Mouse (Mus musculus) liver, embryonic 15.5 days (tissue): ENCODE data around the gene Cep68. TPM values are rescaled to one million over a fixed set of nuclear protein-coding genes. Genes with fewer than 3 reads are reported as not detected.

Experiments
- ATAC-seq: fragments of 200-750 bp; cut with Nextera tagmentation; 2 replicates; pipeline ENCODE4 v1.8.0; 2017; ENCODE audit warnings: moderate number of reproducible peaks, mild to moderate bottlenecking, moderate library complexity; ENCODE audit not compliant: insufficient read depth
- H3K27ac ChIP-seq: fragments of 300-500 bp; sonication (generic); replicated peaks from 2 replicates; pipeline ENCODE4 v1.5.1; 2015; ENCODE audit warnings: mild to moderate bottlenecking, inconsistent platforms
- H3K27me3 ChIP-seq: fragments of 300-500 bp; sonication (generic); 2 replicates; pipeline ENCODE4 v1.6.1; 2015; ENCODE audit warnings: mild to moderate bottlenecking, inconsistent platforms
- H3K36me3 ChIP-seq: fragments of 300-500 bp; sonication (generic); replicated peaks from 2 replicates; pipeline ENCODE4 v1.6.1; 2015; ENCODE audit warnings: moderate library complexity, mild to moderate bottlenecking, inconsistent platforms
- H3K4me1 ChIP-seq: fragments of 300-500 bp; sonication (generic); replicated peaks from 2 replicates; pipeline ENCODE4 v1.6.1; 2015; ENCODE audit warnings: inconsistent platforms
- H3K4me2 ChIP-seq: fragments of 300-500 bp; sonication (generic); 2 replicates; pipeline ENCODE4 v1.6.1; 2015; ENCODE audit warnings: moderate library complexity, mild to moderate bottlenecking, inconsistent platforms
- H3K4me3 ChIP-seq: fragments of 300-500 bp; sonication (generic); replicated peaks from 2 replicates; pipeline ENCODE4 v1.5.1; 2015; ENCODE audit warnings: mild to moderate bottlenecking, inconsistent platforms
- H3K9ac ChIP-seq: fragments of 300-500 bp; sonication (generic); 2 replicates; pipeline ENCODE4 v1.6.1; 2015; ENCODE audit warnings: moderate library complexity, mild to moderate bottlenecking, inconsistent platforms
- H3K9me3 ChIP-seq: fragments of 300-500 bp; sonication (generic); replicated peaks from 2 replicates; pipeline ENCODE4 v1.6.1; 2016; ENCODE audit warnings: inconsistent platforms
- WGBS: fragments of 180-500 bp; shearing (Covaris S2); methylation state at CpG from one replicate; pipeline ENCODE4 v1.1.7; 2015; ENCODE audit warnings: mixed read lengths; ENCODE audit not compliant: insufficient replicate concordance; 5-methylcytosine and 5-hydroxymethylcytosine counted together
- polyA plus RNA-seq: library from polyadenylated mRNA; unstranded; fragments of >200 nt; fragmentation: Nextera tagmentation; extraction: Ambion mirVana; gene quantifications from 2 replicates; pipeline ENCODE4 v1.2.1, GENCODE M21; 2015

Cep68 gene
- polyA plus RNA-seq, 1 experiment from 2014 or later: 7.0 TPM

GRCm38 (mm10) chr11:20202299-20203011 lies 46.8 kb downstream of the Cep68 start:
- no peaks in the 10 kb centered on the region for H3K27me3 ChIP-seq
- no peak for ATAC-seq
- H3K4me2 ChIP-seq: peak overlapping the region; percentile 71
- H3K4me1 ChIP-seq: peaks cover 52% of the 10 kb centered on the region
- H3K9ac ChIP-seq: peak overlapping the region; percentile 99
- 33% methylated on average over 7 of the region's 7 CpGs for WGBS
- H3K9me3 ChIP-seq: no peaks in the 10 kb centered on the region
- no peaks in the 10 kb centered on the region for H3K36me3 ChIP-seq
- H3K4me3 ChIP-seq: peak overlapping the region; percentile 100
- H3K27ac ChIP-seq: peak overlapping the region; percentile 92

- Histone ChIP-seq H3K27ac (peak overlapping the region; percentile 92), H3K4me2 (peak overlapping the region; percentile 71), H3K4me1 (peaks cover 45% of the 10 kb centered on the region), H3K9ac (peak overlapping the region; percentile 99), H3K27me3 (no peaks in the 10 kb centered on the region), H3K36me3 (no peaks in the 10 kb centered on the region), H3K4me3 (peak overlapping the region; percentile 100), H3K9me3 (no peaks in the 10 kb centered on the region)
- ATAC-seq: peak; percentile 6
- WGBS: under 1% methylated on average over 40 of the region's 40 CpGs
These were observed 47.5 kb downstream of the Cep68 start for GRCm38 (mm10) chr11:20201661-20202101.

GRCm38 (mm10) chr11:20200713-20201575 lies 48.3 kb downstream of the Cep68 start, which contains the start of gene Rab1a:
Rab1a (plus strand) TSS chr11:20201432.
- no peaks in the 10 kb centered on the region for H3K27me3 ChIP-seq
- no peaks in the 10 kb centered on the region for H3K9me3 ChIP-seq
- H3K9ac ChIP-seq: peak within 1 kb of the TSS; percentile 99
- peaks cover 38% of the 10 kb centered on the region for H3K4me1 ChIP-seq
- H3K27ac ChIP-seq: peak within 1 kb of the TSS; percentile 92
- no peaks in the 10 kb centered on the region for H3K36me3 ChIP-seq
- under 1% methylated on average over 54 of the region's 54 CpGs for WGBS
- ATAC-seq: peak; percentile 96
- H3K4me3 ChIP-seq: peak within 1 kb of the TSS; percentile 100
- peak within 1 kb of the TSS; percentile 83 for H3K4me2 ChIP-seq

GRCm38 (mm10) chr11:20193100-20193736 lies 56.0 kb downstream of the Cep68 start:
- WGBS: 34% methylated on average over 4 of the region's 4 CpGs
- H3K36me3 ChIP-seq: no peaks in the 10 kb centered on the region
- no peak overlapping the region for H3K4me2 ChIP-seq
- no peak for ATAC-seq
- H3K27ac ChIP-seq: no peak overlapping the region
- no peaks in the 10 kb centered on the region for H3K27me3 ChIP-seq
- no peak overlapping the region for H3K4me3 ChIP-seq
- no peaks in the 10 kb centered on the region for H3K4me1 ChIP-seq
- no peak overlapping the region for H3K9ac ChIP-seq
- H3K9me3 ChIP-seq: no peaks in the 10 kb centered on the region

GRCm38 (mm10) chr11:20187271-20187670 lies 62.0 kb downstream of the Cep68 start:
- ATAC-seq: no peak
- Histone ChIP-seq H3K4me1 (no peaks in the 10 kb centered on the region), H3K9me3 (no peaks in the 10 kb centered on the region), H3K4me2 (no peak overlapping the region), H3K4me3 (no peak overlapping the region), H3K27me3 (no peaks in the 10 kb centered on the region), H3K27ac (no peak overlapping the region), H3K36me3 (no peaks in the 10 kb centered on the region), H3K9ac (no peak overlapping the region)
- 57% methylated on average over 6 of the region's 6 CpGs for WGBS

Other genes starting within 250 kb of the Cep68 start
- 47.5 and 54.7 TPM in 2 replicates for gene Actr2, start 136.5 kb downstream of the Cep68 start, polyA plus RNA-seq
- 80.4 and 96.4 TPM in 2 replicates for gene Rab1a, start 48.0 kb downstream of the Cep68 start, polyA plus RNA-seq
- 9.6 and 12.0 TPM in 2 replicates for gene Slc1a4, start 83.3 kb upstream of the Cep68 start, polyA plus RNA-seq